Mouse (Mus musculus): Measurements from ENCODE around the gene Hectd4. TPM values are rescaled to one million over a fixed set of nuclear protein-coding genes. Genes with fewer than 3 reads are reported as not detected.

Hectd4 gene
- total and polyA plus RNA-seq, 2 experiments from 2014 or later, result 15.9 to 107 TPM

DNA sequence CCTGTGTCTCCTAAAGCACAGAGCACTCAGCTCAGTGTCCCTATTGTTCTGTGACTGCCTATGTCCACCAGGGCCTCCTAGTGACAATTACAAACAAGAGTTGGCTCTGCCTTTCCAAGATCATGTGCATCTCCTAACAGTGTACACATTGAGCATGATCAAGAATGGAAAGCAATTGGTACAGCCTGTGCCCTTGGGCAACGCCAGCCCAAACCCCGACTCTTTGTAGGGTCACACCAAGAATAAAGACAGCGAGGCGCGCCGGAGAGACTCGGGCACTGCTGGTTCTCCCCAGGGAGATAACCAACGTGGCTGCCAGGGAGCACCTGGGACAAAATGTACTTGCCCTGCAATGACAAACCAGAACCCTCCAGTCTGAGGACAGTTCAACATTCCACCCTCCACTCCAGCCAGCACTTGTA is 32.4 kb upstream of the Hectd4 start:
- H3K4me2 ChIP-seq (ENCODE audit: low read depth, low read length), result no peak overlapping the region
- H3K4me1 ChIP-seq (ENCODE audit: insufficient read depth, low read length), result peaks cover 31% of the 10 kb centered on the region
- H3K36me3 ChIP-seq (ENCODE audit: insufficient read depth, low read length), result no peaks in the 10 kb centered on the region
- no peak overlapping the region for H3K4me3 ChIP-seq (ENCODE audit: low read length)
- H3K27ac ChIP-seq, result no peak overlapping the region
- H3K9me3 ChIP-seq (ENCODE audit: low read length), result no peaks in the 10 kb centered on the region
- DNase-seq (ENCODE audit: low spot score), result no peak
- no peak for ATAC-seq
- peak; percentile 17; the same call in 1 of the 2 replicates for TF ChIP-seq CTCF (IDR thresholded peaks at IDR 0.05; ENCODE audit: low read depth)
- no peak overlapping the region for H3K9ac ChIP-seq (replicated peaks; ENCODE audit: low read length)
- WGBS, result 55% methylated on average over 8 of the region's 8 CpGs
- no peaks in the 10 kb centered on the region for H3K27me3 ChIP-seq (ENCODE audit: insufficient read depth, low read length)

DNA sequence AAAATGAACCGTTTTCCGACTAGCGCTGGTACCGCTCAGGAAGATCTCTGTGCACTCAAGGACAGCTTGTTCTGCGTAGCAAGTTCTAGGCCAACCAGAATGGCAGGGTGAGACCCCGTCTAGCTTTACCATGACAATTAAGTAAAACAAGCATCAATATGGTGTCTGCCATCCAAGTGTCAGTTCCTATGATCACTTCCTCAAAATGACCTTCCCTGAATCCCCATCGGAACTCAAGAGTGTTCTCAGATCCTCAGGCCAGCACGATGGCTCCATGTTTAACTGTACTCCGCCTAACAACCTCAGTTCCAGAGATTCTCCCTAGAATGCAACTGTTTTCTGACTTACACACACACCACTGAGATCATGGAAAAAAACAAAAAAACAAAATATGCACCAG is 31.8 kb upstream of the Hectd4 start:
- 87% methylated on average over 9 of the region's 9 CpGs for WGBS
- Histone ChIP-seq H3K27me3 (ENCODE audit: insufficient read depth, low read length) (no peaks in the 10 kb centered on the region), H3K27ac (no peak overlapping the region), H3K4me2 (ENCODE audit: low read depth, low read length) (no peak overlapping the region), H3K9me3 (ENCODE audit: low read length) (no peaks in the 10 kb centered on the region), H3K9ac (replicated peaks; ENCODE audit: low read length) (no peak overlapping the region), H3K4me1 (ENCODE audit: insufficient read depth, low read length) (peaks cover 31% of the 10 kb centered on the region), H3K36me3 (ENCODE audit: insufficient read depth, low read length) (no peaks in the 10 kb centered on the region), H3K4me3 (ENCODE audit: low read length) (no peak overlapping the region)
- no peak for TF ChIP-seq CTCF (IDR thresholded peaks at IDR 0.05; ENCODE audit: low read depth)
- ATAC-seq, result no peak
- no peak for DNase-seq (ENCODE audit: low spot score)

DNA sequence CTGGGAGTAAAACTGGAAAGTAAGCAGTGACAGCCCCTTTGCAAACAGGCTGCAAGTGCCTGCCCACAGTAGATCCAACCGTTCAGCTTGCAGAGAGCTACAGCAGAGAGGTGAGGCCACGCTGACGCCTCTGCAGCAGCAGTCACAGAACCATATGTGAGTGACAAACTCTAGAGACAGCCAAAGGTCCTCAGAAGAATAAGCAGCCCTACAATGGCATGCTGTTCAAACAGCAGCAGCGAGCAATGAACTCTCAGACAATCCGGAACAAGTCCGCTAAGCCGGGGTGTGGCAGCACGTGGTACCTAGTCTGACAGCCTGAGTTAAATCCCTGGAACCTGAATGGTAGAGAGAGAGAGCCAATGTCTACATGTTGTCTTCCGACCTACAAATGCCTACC is 30.8 kb upstream of the Hectd4 start:
- ATAC-seq (no peak), DNase-seq (ENCODE audit: low spot score) (no peak)
- H3K4me1 ChIP-seq (ENCODE audit: insufficient read depth, low read length), result peaks cover 31% of the 10 kb centered on the region
- H3K9me3 ChIP-seq (ENCODE audit: low read length), result no peaks in the 10 kb centered on the region
- H3K36me3 ChIP-seq (ENCODE audit: insufficient read depth, low read length), result no peaks in the 10 kb centered on the region
- no peak overlapping the region for H3K9ac ChIP-seq (replicated peaks; ENCODE audit: low read length)
- no peaks in the 10 kb centered on the region for H3K27me3 ChIP-seq (ENCODE audit: insufficient read depth, low read length)
- H3K27ac ChIP-seq, result no peak overlapping the region
- H3K4me2 ChIP-seq (ENCODE audit: low read depth, low read length), result peak overlapping the region; percentile 28
- 73% methylated on average over 9 of the region's 9 CpGs for WGBS
- no peak for TF ChIP-seq CTCF (IDR thresholded peaks at IDR 0.05; ENCODE audit: low read depth)
- no peak overlapping the region for H3K4me3 ChIP-seq (ENCODE audit: low read length)

DNA sequence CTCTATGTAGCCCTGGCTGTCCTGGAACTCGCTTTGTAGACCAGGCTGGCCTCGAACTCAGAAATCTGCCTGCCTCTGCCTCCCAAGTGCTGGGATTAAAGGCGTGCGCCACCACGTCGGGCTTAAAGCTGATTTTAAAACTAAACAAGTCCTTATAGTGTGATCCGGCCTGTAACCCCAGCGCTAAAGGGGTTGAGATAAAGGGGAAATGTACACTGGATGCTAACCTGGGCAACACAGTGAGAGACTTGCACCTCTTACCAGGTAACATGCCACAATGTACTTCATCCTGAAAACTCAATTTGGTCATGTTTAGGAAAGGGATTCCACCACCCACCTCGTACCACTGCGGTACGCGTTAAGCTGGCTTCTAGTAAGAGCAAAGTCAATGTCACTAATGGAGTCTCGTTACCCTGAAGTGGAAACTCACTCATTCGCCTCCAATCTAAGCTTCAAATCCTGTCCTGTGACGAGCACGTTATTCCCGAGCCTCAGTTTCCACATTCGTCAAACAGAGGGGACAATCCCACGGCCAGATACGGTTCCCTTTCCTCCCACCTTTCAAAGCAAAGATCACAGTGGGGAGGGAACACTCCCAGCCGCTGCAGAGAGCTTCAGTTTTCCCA is 29.7 kb upstream of the Hectd4 start:
- no peak for TF ChIP-seq CTCF (IDR thresholded peaks at IDR 0.05; ENCODE audit: low read depth)
- no peaks in the 10 kb centered on the region for H3K9me3 ChIP-seq (ENCODE audit: low read length)
- H3K4me3 ChIP-seq (ENCODE audit: low read length), result peak overlapping the region; percentile 93
- WGBS, result 31% methylated on average over 21 of the region's 21 CpGs
- peak overlapping the region; percentile 94 for H3K9ac ChIP-seq (replicated peaks; ENCODE audit: low read length)
- H3K27me3 ChIP-seq (ENCODE audit: insufficient read depth, low read length), result no peaks in the 10 kb centered on the region
- peak overlapping the region; percentile 67 for H3K4me2 ChIP-seq (ENCODE audit: low read depth, low read length)
- peaks cover 23% of the 10 kb centered on the region for H3K4me1 ChIP-seq (ENCODE audit: insufficient read depth, low read length)
- DNase-seq (ENCODE audit: low spot score) (no peak), ATAC-seq (no peak)
- peak overlapping the region; percentile 86 for H3K27ac ChIP-seq
- no peaks in the 10 kb centered on the region for H3K36me3 ChIP-seq (ENCODE audit: insufficient read depth, low read length)

DNA sequence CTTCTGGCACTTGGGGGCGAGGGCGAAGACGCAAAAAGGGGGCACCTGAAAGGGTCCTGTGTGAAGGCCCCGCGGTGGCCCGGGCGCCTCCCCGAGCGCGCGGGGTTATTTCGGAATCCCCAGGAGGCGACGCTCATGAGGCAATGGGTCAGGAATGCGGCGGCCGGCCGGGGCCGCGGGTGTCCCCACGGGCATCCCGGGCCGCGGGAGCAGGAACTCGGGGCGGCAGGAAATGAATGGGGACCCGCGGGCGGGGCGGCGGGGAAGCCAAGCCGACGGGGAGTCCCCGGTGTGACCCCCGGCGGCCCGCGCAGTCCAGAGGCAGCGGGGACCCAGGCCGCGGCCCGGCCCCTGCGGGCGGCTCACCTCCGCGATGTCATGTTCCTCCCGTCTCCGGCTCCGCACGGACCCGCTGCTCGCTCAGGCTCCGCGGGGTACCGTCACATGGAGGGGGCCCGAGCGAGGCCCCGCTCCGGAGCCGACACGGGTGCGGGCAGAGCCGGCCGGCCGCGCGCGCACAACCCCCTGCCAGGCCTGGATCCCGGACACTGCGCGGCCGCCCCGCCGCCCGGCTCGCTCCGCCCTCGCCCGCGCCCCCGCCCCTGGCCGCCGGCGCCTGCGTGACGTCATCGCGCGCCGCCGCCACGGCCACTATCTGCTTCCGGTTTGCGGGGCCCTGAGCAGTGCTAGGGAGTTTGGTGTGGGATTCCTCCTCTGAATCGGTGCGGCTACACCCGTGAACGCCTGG is 29.0 kb upstream of the Hectd4 start, which contains the start of gene Ptpn11:
Gene Ptpn11, minus strand, starts transcription at position 562 of the 748 bp plus-strand sequence.
- H3K36me3 ChIP-seq (ENCODE audit: insufficient read depth, low read length), result no peaks in the 10 kb centered on the region
- no peaks in the 10 kb centered on the region for H3K27me3 ChIP-seq (ENCODE audit: insufficient read depth, low read length)
- no peaks in the 10 kb centered on the region for H3K9me3 ChIP-seq (ENCODE audit: low read length)
- H3K4me3 ChIP-seq (ENCODE audit: low read length), result peak within 1 kb of the TSS; percentile 93
- DNase-seq (ENCODE audit: low spot score) (peak; percentile 94), ATAC-seq (peak; percentile 96)
- H3K4me1 ChIP-seq (ENCODE audit: insufficient read depth, low read length), result peaks cover 20% of the 10 kb centered on the region
- H3K4me2 ChIP-seq (ENCODE audit: low read depth, low read length), result peak within 1 kb of the TSS; percentile 67
- 2% methylated on average over 63 of the region's 98 CpGs for WGBS
- TF ChIP-seq CTCF (IDR thresholded peaks at IDR 0.05; ENCODE audit: low read depth), result no peak
- peak within 1 kb of the TSS; percentile 94 for H3K9ac ChIP-seq (replicated peaks; ENCODE audit: low read length)
- peak within 1 kb of the TSS; percentile 86 for H3K27ac ChIP-seq

DNA sequence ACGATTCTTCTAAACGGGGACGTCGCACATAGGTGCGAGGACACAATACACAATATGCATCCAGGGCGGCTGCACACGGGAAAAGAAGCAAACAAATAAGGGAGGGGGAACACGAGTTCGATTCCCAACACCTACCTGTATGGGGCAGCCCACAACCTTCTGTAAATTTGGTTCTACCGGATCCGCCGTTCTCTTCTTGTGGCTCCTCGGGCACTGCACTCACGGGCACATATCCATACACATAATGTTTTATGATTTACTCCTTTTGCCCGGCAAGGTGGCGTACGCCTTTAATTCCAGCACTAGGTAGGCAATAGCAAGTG is 28.5 kb upstream of the Hectd4 start:
- peak overlapping the region; percentile 93 for H3K4me3 ChIP-seq (ENCODE audit: low read length)
- H3K4me2 ChIP-seq (ENCODE audit: low read depth, low read length), result peak overlapping the region; percentile 67
- TF ChIP-seq CTCF (IDR thresholded peaks at IDR 0.05; ENCODE audit: low read depth), result no peak
- H3K9me3 ChIP-seq (ENCODE audit: low read length), result no peaks in the 10 kb centered on the region
- H3K27me3 ChIP-seq (ENCODE audit: insufficient read depth, low read length), result no peaks in the 10 kb centered on the region
- peak overlapping the region; percentile 86 for H3K27ac ChIP-seq
- DNase-seq (ENCODE audit: low spot score) (no peak), ATAC-seq (peak; percentile 58; the same call in 1 of the 2 replicates)
- H3K4me1 ChIP-seq (ENCODE audit: insufficient read depth, low read length), result peaks cover 20% of the 10 kb centered on the region
- no peaks in the 10 kb centered on the region for H3K36me3 ChIP-seq (ENCODE audit: insufficient read depth, low read length)
- H3K9ac ChIP-seq (replicated peaks; ENCODE audit: low read length), result peak overlapping the region; percentile 94
- WGBS, result 7% methylated on average over 17 of the region's 17 CpGs

DNA sequence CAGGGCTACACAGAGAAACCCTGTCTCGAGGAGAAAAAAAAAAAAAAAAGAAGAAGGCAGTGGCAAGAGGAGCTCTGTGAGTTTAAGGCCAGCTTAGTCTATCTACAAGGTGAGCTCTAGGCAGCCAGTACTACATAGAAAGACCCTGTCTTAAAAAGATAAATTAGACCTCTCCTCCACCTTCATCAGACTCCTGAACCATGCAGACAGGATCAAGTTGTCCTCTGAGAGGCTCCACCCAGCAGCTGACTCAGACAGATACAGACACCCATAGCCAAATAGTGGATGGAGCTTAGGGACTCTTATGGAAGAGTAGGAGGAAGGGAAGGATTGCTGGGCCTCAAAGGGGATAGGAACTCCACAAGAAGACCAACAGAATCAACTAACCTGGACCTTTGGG is 25.8 kb upstream of the Hectd4 start:
- Histone ChIP-seq H3K27me3 (ENCODE audit: insufficient read depth, low read length) (no peaks in the 10 kb centered on the region), H3K9me3 (ENCODE audit: low read length) (no peaks in the 10 kb centered on the region), H3K9ac (replicated peaks; ENCODE audit: low read length) (no peak overlapping the region), H3K36me3 (ENCODE audit: insufficient read depth, low read length) (no peaks in the 10 kb centered on the region), H3K27ac (no peak overlapping the region), H3K4me2 (ENCODE audit: low read depth, low read length) (no peak overlapping the region), H3K4me3 (ENCODE audit: low read length) (no peak overlapping the region), H3K4me1 (ENCODE audit: insufficient read depth, low read length) (peaks cover 5% of the 10 kb centered on the region)
- no peak for TF ChIP-seq CTCF (IDR thresholded peaks at IDR 0.05; ENCODE audit: low read depth)
- 20% methylated on average over 1 of the region's 1 CpGs for WGBS
- DNase-seq (ENCODE audit: low spot score) (no peak), ATAC-seq (no peak)

All from hindbrain, postnatal 0 days (tissue).